Mouse (Mus musculus) liver, embryonic 13.5 days (tissue): ENCODE results near the gene A830005F24Rik. TPM values are rescaled to one million over a fixed set of nuclear protein-coding genes. Genes with fewer than 3 reads are reported as not detected.

Experiments
- microRNA counts: library from miRNA; unstranded; fragments of <30 nt; microRNA quantifications from one replicate; lab custom pipeline; 2016
- microRNA-seq: library from miRNA; unstranded; fragments of <30 nt; microRNA quantifications from one replicate; pipeline ENCODE4, GENCODE M21; 2016
- polyA plus RNA-seq: library from polyadenylated mRNA; unstranded; fragments of >200 nt; fragmentation: Nextera tagmentation; extraction: Ambion mirVana; gene quantifications from 2 replicates; pipeline ENCODE4 v1.2.1, GENCODE M21; 2015

The A830005F24Rik gene
- polyA plus RNA-seq, 1 experiment from 2014 or later = 0.43 TPM

MicroRNAs within 50 kb of the gene (microRNA counts, 519-probe panel; counts per million panel counts)
- microRNA mmu-let-7a (lab: Ali Mortazavi, UCI) (7,582 counts per million, percentile 94 among the panel's probes with 10 or more counts), microRNA mmu-let-7d (lab: Ali Mortazavi, UCI) (7,010 counts per million, percentile 89 among the panel's probes with 10 or more counts), microRNA mmu-let-7f (lab: Ali Mortazavi, UCI) (6,528 counts per million, percentile 82 among the panel's probes with 10 or more counts)

Small RNA genes lying within 50 kb of the gene (microRNA-seq; reads per million reads assigned to microRNA genes)
- not detected for gene Gm24111
- gene Mirlet7a-1 = 222 reads per million, percentile 59 among the genes with 10 or more reads in this experiment
- gene Mirlet7d = 6,566 reads per million, percentile 90 among the genes with 10 or more reads in this experiment
- gene Mirlet7f-1 = not detected

Other genes with a start within 250 kb of the A830005F24Rik start
- 0.70 and 0.92 TPM in 2 replicates for gene Zfp169, start 119 bp upstream of the A830005F24Rik start, polyA plus RNA-seq
- 0.53 TPM in 2 replicates for gene Ptpdc1, start 112.1 kb downstream of the A830005F24Rik start, polyA plus RNA-seq
- gene Barx1, start 149.4 kb downstream of the A830005F24Rik start, polyA plus RNA-seq = 1.1 and 1.2 TPM in 2 replicates